Mouse (Mus musculus): ENCODE measurements around the gene Baiap2l1.

The Baiap2l1 gene

GRCm38 (mm10) chr5:144286591-144287266 is 71.2 kb downstream of the Baiap2l1 start:
- DNase-seq (ENCODE audit: low read depth, low spot score) = no peak

- DNase-seq (ENCODE audit: low read depth, low spot score) = no peak
These were observed 73.3 kb downstream of the Baiap2l1 start for GRCm38 (mm10) chr5:144284599-144284998.

DNA sequence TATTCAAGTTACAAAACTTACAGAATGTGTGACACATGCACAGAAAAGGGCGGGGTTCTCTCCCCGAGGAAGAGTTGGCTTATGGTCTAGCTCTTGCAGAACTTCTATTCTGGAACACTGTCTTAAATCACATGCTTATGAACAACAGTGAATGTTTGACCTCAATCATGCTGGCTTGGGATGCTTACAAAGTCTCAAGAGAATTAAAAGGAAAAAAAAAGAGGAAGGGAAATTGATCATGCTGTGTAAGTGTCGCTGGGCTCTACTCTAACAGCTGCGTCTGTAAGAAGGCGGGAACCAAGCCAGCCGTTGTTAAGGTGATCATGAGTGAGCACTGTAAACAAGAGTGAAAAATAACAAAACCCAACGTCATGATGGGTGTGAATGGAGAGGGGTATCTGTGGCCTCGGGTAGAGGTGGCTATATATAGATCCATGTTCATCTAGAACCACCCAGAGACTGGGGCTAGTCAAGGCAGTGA is 74.3 kb downstream of the Baiap2l1 start:
- no peak for DNase-seq (ENCODE audit: low read depth, low spot score)

- no peak for DNase-seq (ENCODE audit: low read depth, low spot score)
These were observed 75.2 kb downstream of the Baiap2l1 start for GRCm38 (mm10) chr5:144282470-144283260.

GRCm38 (mm10) chr5:144279926-144280325 is 78.0 kb downstream of the Baiap2l1 start:
- DNase-seq (ENCODE audit: low read depth, low spot score) = no peak

GRCm38 (mm10) chr5:144279081-144279541 is 78.8 kb downstream of the Baiap2l1 start:
- no peak for DNase-seq (ENCODE audit: low read depth, low spot score)

- DNase-seq (ENCODE audit: low read depth, low spot score) = no peak
These were observed 79.4 kb downstream of the Baiap2l1 start for GRCm38 (mm10) chr5:144278374-144278960.

DNA sequence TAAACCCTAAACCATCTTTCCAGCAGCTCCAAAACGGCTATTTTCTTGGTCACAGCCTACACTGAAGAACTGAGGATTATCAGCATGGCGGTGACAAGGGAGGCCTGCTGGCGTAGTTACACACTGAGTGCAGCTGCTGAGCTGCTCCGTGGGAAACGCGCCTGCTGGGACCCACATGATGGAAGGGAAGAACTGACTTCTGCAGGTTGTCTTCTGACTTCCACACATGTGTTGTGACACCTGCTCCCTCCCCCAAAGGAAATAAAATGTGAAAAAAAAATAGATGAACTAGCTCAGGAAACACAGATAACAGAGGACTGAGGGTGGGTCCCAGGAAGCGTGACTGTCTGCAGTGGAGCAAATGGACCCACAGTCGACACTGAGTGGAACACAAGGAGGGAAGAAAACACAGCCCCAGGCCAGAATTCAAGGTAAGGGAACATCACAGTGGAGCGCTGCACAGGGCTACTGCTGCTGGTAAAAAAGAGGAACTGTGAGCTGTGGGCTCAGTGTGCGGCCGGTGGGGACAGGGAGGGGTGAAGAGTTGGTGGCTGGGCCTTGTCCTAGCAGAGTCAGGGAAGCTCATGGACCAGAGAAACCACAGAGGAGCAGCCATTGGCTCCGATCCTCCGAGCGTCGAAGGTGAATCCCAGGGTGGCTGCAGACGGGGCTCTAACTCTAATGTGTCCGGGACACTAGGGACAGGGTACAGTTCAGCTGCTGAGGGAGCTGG is 80.8 kb downstream of the Baiap2l1 start:
- no peak for DNase-seq (ENCODE audit: low read depth, low spot score)

- DNase-seq (ENCODE audit: low read depth, low spot score) = peak; percentile 27
These were observed 83.0 kb downstream of the Baiap2l1 start for GRCm38 (mm10) chr5:144274904-144275303.

DNA sequence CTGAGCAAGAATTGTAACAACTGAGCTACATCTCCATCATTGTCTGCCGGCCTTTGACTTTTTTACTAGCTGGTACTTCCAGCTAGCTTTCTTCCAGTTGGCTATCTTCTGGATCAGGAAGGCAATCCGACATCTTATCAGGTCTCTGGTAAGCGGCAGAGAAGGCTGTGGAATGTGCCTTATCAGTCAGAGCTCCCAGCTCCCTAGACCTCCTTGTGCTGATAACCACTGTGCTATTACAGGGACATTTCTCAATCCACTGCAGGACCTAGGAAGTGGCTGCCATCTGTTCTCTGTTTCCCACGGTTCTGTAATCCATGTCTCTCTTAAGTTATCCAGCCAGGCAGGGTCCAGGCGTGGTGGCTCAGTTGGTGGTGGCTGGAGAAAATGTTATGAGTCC is 86.1 kb downstream of the Baiap2l1 start:
- no peak for DNase-seq (ENCODE audit: low read depth, low spot score)

DNA sequence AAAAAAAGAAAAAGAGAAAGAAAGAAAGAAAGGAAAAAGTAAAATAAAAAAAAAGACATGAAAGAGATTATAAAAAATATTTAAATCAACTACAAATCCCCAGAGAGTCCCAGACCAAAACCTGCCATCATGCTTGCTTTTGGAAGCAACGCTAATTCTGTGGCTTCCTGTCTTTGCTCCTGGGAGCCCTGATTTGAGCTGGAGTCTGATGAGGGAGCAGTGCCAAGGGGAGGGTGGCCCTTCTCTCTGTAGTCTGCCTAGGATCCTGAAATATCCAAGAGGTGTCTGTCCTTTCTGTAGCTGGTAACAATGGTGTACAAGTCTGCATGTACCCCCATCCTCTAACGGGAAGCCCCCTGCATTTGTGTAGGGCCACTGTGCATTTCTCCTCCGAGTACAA is 86.8 kb downstream of the Baiap2l1 start:
- DNase-seq (ENCODE audit: low read depth, low spot score) = no peak

DNA sequence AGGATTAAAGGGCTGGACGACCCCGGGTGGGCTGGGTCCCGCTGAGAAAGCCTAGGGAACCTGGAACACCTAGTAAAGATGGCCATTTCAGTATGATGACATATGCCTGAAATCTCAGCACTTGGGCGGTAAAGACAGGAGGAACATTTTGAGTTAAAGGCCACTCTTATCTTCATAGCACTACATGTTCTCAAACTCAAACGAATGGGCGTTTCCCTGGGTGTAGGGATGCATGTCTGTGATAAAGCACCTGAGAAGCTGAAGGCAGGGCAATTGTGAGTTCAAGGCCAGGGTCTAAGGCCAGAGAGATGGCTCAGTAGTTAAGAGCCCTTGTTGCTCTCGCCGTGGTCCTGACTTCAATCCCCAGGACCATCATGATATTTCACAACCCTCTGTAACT is 87.5 kb downstream of the Baiap2l1 start:
- DNase-seq (ENCODE audit: low read depth, low spot score) = peak; percentile 23

DNA sequence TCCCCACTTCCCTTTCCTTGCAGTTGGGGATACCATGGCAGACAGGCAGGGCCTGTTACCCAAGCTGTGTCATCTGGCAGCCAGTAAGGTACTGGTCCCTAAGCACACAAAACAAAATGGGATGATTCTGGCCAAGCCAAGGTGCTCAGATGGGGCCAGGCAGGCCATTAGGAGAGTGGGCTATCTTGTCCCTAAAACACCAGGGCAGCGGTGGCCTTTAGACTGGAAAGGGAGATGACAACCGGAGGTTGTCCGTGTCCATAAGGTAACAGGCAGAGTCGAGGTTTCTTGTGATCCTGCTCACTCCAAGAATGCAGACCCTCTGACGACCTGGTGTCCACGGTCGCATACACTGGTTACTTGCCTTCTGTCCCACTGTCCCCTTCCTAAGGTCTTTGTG is 88.0 kb downstream of the Baiap2l1 start:
- no peak for DNase-seq (ENCODE audit: low read depth, low spot score)

GRCm38 (mm10) chr5:144267535-144268241 is 90.2 kb downstream of the Baiap2l1 start:
- peak; percentile 72 for DNase-seq (ENCODE audit: low read depth, low spot score)

DNA sequence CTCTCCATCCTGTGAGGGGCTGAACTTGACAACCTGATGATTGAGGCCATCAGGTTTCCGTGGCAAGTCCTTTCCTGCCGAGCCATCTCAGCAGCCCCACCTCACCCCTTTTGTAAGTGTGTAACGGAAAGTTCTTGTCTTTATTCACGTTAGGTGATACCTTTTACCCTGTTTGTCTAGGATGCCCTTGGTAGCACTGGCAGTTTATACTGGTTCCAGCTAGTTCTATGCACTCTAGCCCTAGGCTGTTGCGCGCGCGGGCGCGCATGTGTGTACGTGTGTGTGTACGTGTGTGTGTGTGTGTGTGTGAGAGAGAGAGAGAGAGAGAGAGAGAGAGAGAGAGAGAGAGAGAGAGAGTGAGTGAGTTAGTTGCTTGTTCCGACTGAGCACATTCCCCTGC is 94.4 kb downstream of the Baiap2l1 start:
- DNase-seq (ENCODE audit: low read depth, low spot score) = peak; percentile 84

DNA sequence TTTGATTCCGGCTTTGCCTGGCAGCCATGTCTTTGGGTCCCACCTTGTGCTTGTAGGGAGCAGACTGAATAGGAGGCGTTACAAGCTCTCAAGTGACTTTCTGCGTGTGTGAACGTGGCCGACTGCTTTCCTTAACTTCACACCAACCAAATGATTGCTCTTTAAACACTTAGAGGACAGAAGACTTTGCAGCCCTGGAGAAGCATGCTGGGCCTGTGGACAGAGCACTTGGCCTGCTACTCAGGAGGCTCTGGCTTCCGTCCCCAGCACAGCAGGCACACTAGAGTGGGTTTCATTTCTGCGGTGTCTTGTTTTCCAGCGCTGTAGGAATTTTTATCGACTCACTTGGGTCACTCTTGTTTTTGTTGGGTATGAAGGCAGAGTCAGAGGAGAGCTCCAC is 94.8 kb downstream of the Baiap2l1 start:
- peak; percentile 17 for DNase-seq (ENCODE audit: low read depth, low spot score)

- DNase-seq (ENCODE audit: low read depth, low spot score) = no peak
These were observed 96.1 kb downstream of the Baiap2l1 start for GRCm38 (mm10) chr5:144261829-144262228.

GRCm38 (mm10) chr5:144261309-144261708 is 96.6 kb downstream of the Baiap2l1 start:
- DNase-seq (ENCODE audit: low read depth, low spot score) = no peak

GRCm38 (mm10) chr5:144260464-144260863 is 97.4 kb downstream of the Baiap2l1 start:
- no peak for DNase-seq (ENCODE audit: low read depth, low spot score)

DNA sequence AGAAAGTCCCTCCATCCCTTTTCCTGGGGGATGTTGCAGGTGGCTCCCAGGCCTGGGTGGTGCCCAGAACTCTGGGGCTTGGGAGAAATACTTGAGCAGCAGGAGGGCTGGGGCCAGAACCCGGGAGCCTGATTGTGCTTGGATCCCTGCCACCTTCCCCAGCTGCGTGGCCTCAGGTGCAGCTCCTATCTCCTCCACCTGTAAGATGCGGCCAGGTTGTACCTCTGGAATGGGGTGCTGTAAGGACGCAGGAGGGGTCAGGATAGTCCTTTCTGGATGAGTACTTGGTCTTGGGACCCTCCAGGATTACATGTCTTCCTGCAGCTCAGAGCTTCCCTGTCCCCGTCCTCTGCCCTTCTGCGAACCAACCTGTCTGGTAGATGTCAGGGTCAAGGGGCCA is 98.7 kb downstream of the Baiap2l1 start:
- peak; percentile 26 for DNase-seq (ENCODE audit: low read depth, low spot score)

DNA sequence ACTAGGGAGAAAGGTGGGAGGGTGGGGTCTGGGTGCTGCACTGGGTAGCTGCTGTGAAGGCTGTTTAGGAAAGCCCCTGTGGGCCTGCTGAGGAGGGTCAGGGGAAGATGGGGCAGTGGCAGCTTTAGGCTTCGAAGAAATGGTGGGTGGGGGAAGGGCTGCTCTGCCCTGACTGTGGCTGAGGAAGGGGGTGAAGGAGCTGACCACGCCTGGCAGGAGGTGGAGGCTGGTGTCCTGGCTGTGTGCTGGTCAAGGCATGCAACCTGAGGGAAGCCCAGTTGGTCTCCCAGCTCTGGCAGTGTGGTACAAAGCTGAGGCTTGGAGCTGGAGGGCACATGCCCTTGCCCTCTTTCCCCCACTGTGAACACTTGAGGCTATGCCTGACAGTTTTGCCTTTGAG is 99.2 kb downstream of the Baiap2l1 start:
- no peak for DNase-seq (ENCODE audit: low read depth, low spot score)

All from ZHBTc4 (cell line).